Mouse (Mus musculus) C2C12 (cell line): Measurements from ENCODE around the gene Slc7a4.

Experiments used
- CTCF ChIP-seq: IDR thresholded peaks from one replicate; pipeline ENCODE4 v1.5.1; 2011; ENCODE audit not compliant: control insufficient read depth, insufficient read depth, insufficient read length
- FOSL1 ChIP-seq: IDR thresholded peaks from one replicate; pipeline ENCODE4 v1.8.0; 2011; ENCODE audit warnings: mild to moderate bottlenecking, low read length; ENCODE audit not compliant: poor library complexity, insufficient read depth, severe bottlenecking
- USF1 ChIP-seq: IDR thresholded peaks from one replicate; pipeline ENCODE4 v1.6.1; 2011; ENCODE audit warnings: low read depth, mild to moderate bottlenecking, control low read depth, moderate library complexity

- no peak for TF ChIP-seq USF1
- TF ChIP-seq CTCF, result no peak
- no peak for TF ChIP-seq FOSL1
Measured at GRCm38 (mm10) chr16:17524156-17524555, 58.9 kb downstream of the Slc7a4 start.
